Mouse (Mus musculus) embryonic facial prominence, embryonic 14.5 days (tissue): ENCODE measurements around the gene Arhgap44. TPM values are rescaled to one million over a fixed set of nuclear protein-coding genes. Genes with fewer than 3 reads are reported as not detected.

Experiments used
- ATAC-seq: fragments of 200-750 bp; cut with Nextera tagmentation; 2 replicates; pipeline ENCODE4 v1.8.0; 2017; ENCODE audit warnings: low read depth, moderate number of reproducible peaks, moderate TSS enrichment
- DNase-seq: peaks from one replicate; pipeline ENCODE4 v3.0.0-alpha.2; 2015; ENCODE audit warnings: low spot score
- H3K27ac ChIP-seq: fragments of 300-500 bp; sonication (generic); replicated peaks from 2 replicates; pipeline ENCODE4 v1.5.1; 2014; ENCODE audit warnings: low read depth, mild to moderate bottlenecking, low read length, moderate library complexity
- H3K27me3 ChIP-seq: fragments of 300-500 bp; sonication (generic); replicated peaks from 2 replicates; pipeline ENCODE4 v1.6.1; 2014; ENCODE audit warnings: low read length; ENCODE audit not compliant: control insufficient read depth, insufficient read depth
- H3K36me3 ChIP-seq: fragments of 300-500 bp; sonication (generic); 2 replicates; pipeline ENCODE4 v1.6.1; 2014; ENCODE audit warnings: low read length, mixed read lengths; ENCODE audit not compliant: control insufficient read depth, insufficient read depth
- H3K4me1 ChIP-seq: fragments of 300-500 bp; sonication (generic); 2 replicates; pipeline ENCODE4 v1.6.1; 2014; ENCODE audit warnings: antibody characterized with exemption, low read length; ENCODE audit not compliant: control insufficient read depth, insufficient read depth
- H3K4me2 ChIP-seq: fragments of 300-500 bp; sonication (generic); 2 replicates; pipeline ENCODE4 v1.6.1; 2014; ENCODE audit warnings: low read depth, mild to moderate bottlenecking, low read length, moderate library complexity, mixed read lengths
- H3K4me3 ChIP-seq: fragments of 300-500 bp; sonication (generic); 2 replicates; pipeline ENCODE4 v1.5.1; 2014; ENCODE audit warnings: low read depth, mild to moderate bottlenecking, low read length
- H3K9ac ChIP-seq: fragments of 300-500 bp; sonication (generic); 2 replicates; pipeline ENCODE4 v1.6.1; 2014; ENCODE audit warnings: low read depth, mild to moderate bottlenecking, low read length, moderate library complexity, mixed read lengths
- H3K9me3 ChIP-seq: fragments of 300-500 bp; sonication (generic); 2 replicates; pipeline ENCODE4 v1.6.1; 2016; ENCODE audit warnings: low read length; ENCODE audit not compliant: control insufficient read depth
- WGBS: fragments of 180-500 bp; shearing (Covaris S2); extraction: QIAGEN DNeasy Blood & Tissue Kit; methylation state at CpG from one replicate; pipeline ENCODE4 v1.1.7; 2014; 5-methylcytosine and 5-hydroxymethylcytosine counted together
- polyA plus RNA-seq: library from polyadenylated mRNA; unstranded; fragments of >200 nt; fragmentation: Nextera tagmentation; extraction: Ambion mirVana; gene quantifications from 2 replicates; pipeline ENCODE4 v1.2.1, GENCODE M21; 2014

The Arhgap44 gene
- polyA plus RNA-seq, 1 experiment from 2014 or later: 8.1 TPM

GRCm38 (mm10) chr11:65126566-65126965 lies 36.2 kb downstream of the Arhgap44 start:
- ATAC-seq (no peak), DNase-seq (no peak)
- H3K9me3 ChIP-seq: no peaks in the 10 kb centered on the region
- H3K9ac ChIP-seq: no peak overlapping the region
- H3K4me1 ChIP-seq: no peaks in the 10 kb centered on the region
- no peaks in the 10 kb centered on the region for H3K27me3 ChIP-seq
- H3K4me2 ChIP-seq: no peak overlapping the region
- no peaks in the 10 kb centered on the region for H3K36me3 ChIP-seq
- no peak overlapping the region for H3K4me3 ChIP-seq
- no peak overlapping the region for H3K27ac ChIP-seq
- 68% methylated on average over 9 of the region's 9 CpGs for WGBS

GRCm38 (mm10) chr11:65124913-65125418 lies 37.8 kb downstream of the Arhgap44 start:
- H3K9ac ChIP-seq: no peak overlapping the region
- H3K27me3 ChIP-seq: no peaks in the 10 kb centered on the region
- no peaks in the 10 kb centered on the region for H3K36me3 ChIP-seq
- DNase-seq (peak; percentile 34), ATAC-seq (peak; percentile 53; the same call in 1 of the 2 replicates)
- H3K4me2 ChIP-seq: no peak overlapping the region
- no peak overlapping the region for H3K27ac ChIP-seq
- no peaks in the 10 kb centered on the region for H3K9me3 ChIP-seq
- 56% methylated on average over 8 of the region's 8 CpGs for WGBS
- no peak overlapping the region for H3K4me3 ChIP-seq
- no peaks in the 10 kb centered on the region for H3K4me1 ChIP-seq

GRCm38 (mm10) chr11:65120276-65120675 lies 42.5 kb downstream of the Arhgap44 start:
- Histone ChIP-seq H3K4me2 (no peak overlapping the region), H3K4me1 (no peaks in the 10 kb centered on the region), H3K27ac (no peak overlapping the region), H3K36me3 (no peaks in the 10 kb centered on the region), H3K27me3 (no peaks in the 10 kb centered on the region), H3K4me3 (no peak overlapping the region), H3K9ac (no peak overlapping the region), H3K9me3 (no peaks in the 10 kb centered on the region)
- WGBS: 68% methylated on average over 4 of the region's 4 CpGs
- no peak for ATAC-seq
- DNase-seq: no peak

- Histone ChIP-seq H3K4me2 (no peak overlapping the region), H3K9ac (no peak overlapping the region), H3K4me3 (no peak overlapping the region), H3K27me3 (no peaks in the 10 kb centered on the region), H3K9me3 (no peaks in the 10 kb centered on the region), H3K27ac (no peak overlapping the region), H3K36me3 (no peaks in the 10 kb centered on the region), H3K4me1 (0 out of 2 replicates have a peak, but pooled peaks cover 5% of the 10 kb centered on the region)
- WGBS: 74% methylated on average over 6 of the region's 6 CpGs
- DNase-seq: no peak
- no peak for ATAC-seq
Measured at GRCm38 (mm10) chr11:65115811-65116210, 47.0 kb downstream of the Arhgap44 start.

GRCm38 (mm10) chr11:65112086-65112485 lies 50.7 kb downstream of the Arhgap44 start:
- WGBS: 47% methylated on average over 4 of the region's 4 CpGs
- Histone ChIP-seq H3K4me1 (0 out of 2 replicates have a peak, but pooled peaks cover 5% of the 10 kb centered on the region), H3K9me3 (no peaks in the 10 kb centered on the region), H3K4me2 (no peak overlapping the region), H3K27ac (no peak overlapping the region), H3K27me3 (no peaks in the 10 kb centered on the region), H3K9ac (no peak overlapping the region; the same call in 1 of the 2 replicates), H3K36me3 (no peaks in the 10 kb centered on the region), H3K4me3 (no peak overlapping the region)
- no peak for ATAC-seq
- DNase-seq: no peak

GRCm38 (mm10) chr11:65111651-65112050 lies 51.1 kb downstream of the Arhgap44 start:
- H3K27ac ChIP-seq: no peak overlapping the region
- 48% methylated on average over 5 of the region's 5 CpGs for WGBS
- 0 out of 2 replicates have a peak, but pooled peaks cover 5% of the 10 kb centered on the region for H3K4me1 ChIP-seq
- H3K27me3 ChIP-seq: no peaks in the 10 kb centered on the region
- no peak overlapping the region for H3K4me2 ChIP-seq
- no peak overlapping the region for H3K9ac ChIP-seq
- no peaks in the 10 kb centered on the region for H3K36me3 ChIP-seq
- no peak overlapping the region for H3K4me3 ChIP-seq
- H3K9me3 ChIP-seq: no peaks in the 10 kb centered on the region
- no peak for DNase-seq
- ATAC-seq: no peak

GRCm38 (mm10) chr11:65110058-65110457 lies 52.7 kb downstream of the Arhgap44 start:
- H3K9ac ChIP-seq: no peak overlapping the region
- no peaks in the 10 kb centered on the region for H3K36me3 ChIP-seq
- H3K4me3 ChIP-seq: no peak overlapping the region
- no peaks in the 10 kb centered on the region for H3K9me3 ChIP-seq
- no peak overlapping the region for H3K27ac ChIP-seq
- no peak for DNase-seq
- ATAC-seq: no peak
- H3K4me2 ChIP-seq: no peak overlapping the region
- H3K27me3 ChIP-seq: no peaks in the 10 kb centered on the region
- 0 out of 2 replicates have a peak, but pooled peaks cover 5% of the 10 kb centered on the region for H3K4me1 ChIP-seq
- 80% methylated on average over 10 of the region's 10 CpGs for WGBS

- Histone ChIP-seq H3K9ac (no peak overlapping the region), H3K27me3 (no peaks in the 10 kb centered on the region), H3K4me1 (0 out of 2 replicates have a peak, but pooled peaks cover 5% of the 10 kb centered on the region), H3K27ac (no peak overlapping the region), H3K4me2 (no peak overlapping the region), H3K4me3 (no peak overlapping the region), H3K36me3 (no peaks in the 10 kb centered on the region), H3K9me3 (no peaks in the 10 kb centered on the region)
- ATAC-seq (peak; percentile 63; the same call in 1 of the 2 replicates), DNase-seq (peak; percentile 35)
- WGBS: 68% methylated on average over 5 of the region's 5 CpGs
Measured at GRCm38 (mm10) chr11:65107734-65108171, 55.0 kb downstream of the Arhgap44 start.

GRCm38 (mm10) chr11:65107151-65107550 lies 55.6 kb downstream of the Arhgap44 start:
- WGBS: 59% methylated on average over 4 of the region's 4 CpGs

More at GRCm38 (mm10) chr11:65107151-65107550, 55.6 kb downstream of the Arhgap44 start:
- H3K9me3 ChIP-seq: no peaks in the 10 kb centered on the region
- H3K4me1 ChIP-seq: 0 out of 2 replicates have a peak, but pooled peaks cover 5% of the 10 kb centered on the region
- H3K27me3 ChIP-seq: no peaks in the 10 kb centered on the region
- no peak overlapping the region for H3K27ac ChIP-seq
- ATAC-seq (no peak), DNase-seq (no peak)
- no peaks in the 10 kb centered on the region for H3K36me3 ChIP-seq
- H3K4me3 ChIP-seq: no peak overlapping the region
- no peak overlapping the region for H3K9ac ChIP-seq
- H3K4me2 ChIP-seq: no peak overlapping the region
